Mouse (Mus musculus): Measurements from ENCODE around the gene Itgae.

- TF ChIP-seq POLR2A (IDR thresholded peaks at IDR 0.05; ENCODE audit: insufficient read depth, low read depth, low read length) (peak; percentile 18; the same call in 1 of the 2 replicates), CTCF (IDR thresholded peaks at IDR 0.05) (no peak), EP300 (IDR thresholded peaks at IDR 0.05; ENCODE audit: insufficient read depth, low read depth, low read length) (0 out of 2 replicates have a peak, but pooled peaks have one; percentile 44)
Observed at GRCm38 (mm10) chr11:73172186-73172585, 81.8 kb downstream of the Itgae start.
